Mouse (Mus musculus) kidney, postnatal 25 days (tissue): ENCODE data around the gene Mcts2.

Source experiments
- DNase-seq, 2 experiments: peaks; one replicate each; pipeline ENCODE4 v3.0.0; 2021; ENCODE audit warnings: mixed read lengths in 2 of 2

Gene Mcts2

GRCm38 (mm10) chr2:152691564-152692217, 4.9 kb downstream of the Mcts2 start:
- peak; percentile 58 to 75 for DNase-seq

- peak; percentile 73 to 75 for DNase-seq
Measured at GRCm38 (mm10) chr2:152693233-152693632, 6.4 kb downstream of the Mcts2 start.

- no peak for DNase-seq
Measured at GRCm38 (mm10) chr2:152693735-152694134, 6.9 kb downstream of the Mcts2 start.

- DNase-seq, result peak; percentile 30 to 71
Measured at GRCm38 (mm10) chr2:152694708-152695107, 7.9 kb downstream of the Mcts2 start.

GRCm38 (mm10) chr2:152696016-152696415, 9.2 kb downstream of the Mcts2 start:
- DNase-seq, result no peak

- DNase-seq, result peak; percentile 94
Measured at GRCm38 (mm10) chr2:152696476-152697164, 9.8 kb downstream of the Mcts2 start.

- no peak for DNase-seq
Measured at GRCm38 (mm10) chr2:152700138-152700537, 13.3 kb downstream of the Mcts2 start.

GRCm38 (mm10) chr2:152700725-152701124, 13.9 kb downstream of the Mcts2 start:
- no peak for DNase-seq

- DNase-seq, result no peak
Measured at GRCm38 (mm10) chr2:152703596-152704255, 16.9 kb downstream of the Mcts2 start.

- DNase-seq, result no peak
Measured at GRCm38 (mm10) chr2:152704256-152704605, 17.4 kb downstream of the Mcts2 start.

- no peak for DNase-seq
Measured at GRCm38 (mm10) chr2:152704811-152705370, 18.1 kb downstream of the Mcts2 start.

- peak; percentile 78 to 87 for DNase-seq
Measured at GRCm38 (mm10) chr2:152705993-152706571, 19.2 kb downstream of the Mcts2 start.

- DNase-seq, result peak in 1 of 2 experiments; percentile 42
Measured at GRCm38 (mm10) chr2:152707186-152707585, 20.4 kb downstream of the Mcts2 start.

- DNase-seq, result peak; percentile 95 to 98
Measured at GRCm38 (mm10) chr2:152707627-152708026, 20.8 kb downstream of the Mcts2 start.

- DNase-seq, result no peak
Measured at GRCm38 (mm10) chr2:152709066-152709465, 22.2 kb downstream of the Mcts2 start.

GRCm38 (mm10) chr2:152716241-152716772, 29.5 kb downstream of the Mcts2 start:
- DNase-seq, result no peak

GRCm38 (mm10) chr2:152717652-152718051, 30.8 kb downstream of the Mcts2 start:
- DNase-seq, result no peak

- DNase-seq, result no peak
Measured at GRCm38 (mm10) chr2:152718076-152718475, 31.2 kb downstream of the Mcts2 start.

- peak; percentile 54 to 85 for DNase-seq
Measured at GRCm38 (mm10) chr2:152723651-152724331, 37.0 kb downstream of the Mcts2 start.

- DNase-seq, result no peak
Measured at GRCm38 (mm10) chr2:152724332-152724723, 37.5 kb downstream of the Mcts2 start.

- DNase-seq, result no peak
Measured at GRCm38 (mm10) chr2:152725178-152725750, 38.4 kb downstream of the Mcts2 start.

GRCm38 (mm10) chr2:152726213-152726612, 39.4 kb downstream of the Mcts2 start:
- no peak for DNase-seq
